Mouse (Mus musculus) granulocyte monocyte progenitor cell, adult 5-6 weeks (primary cell): ENCODE data around the gene Ptges. TPM values are rescaled to one million over a fixed set of nuclear protein-coding genes. Genes with fewer than 3 reads are reported as not detected.
A peak's percentile ranks its signal among the peaks of the same experiment; 100 is the strongest.
"Not testable (repeated sequence)": the region's sequence is repeated elsewhere in the genome, so short reads cannot be mapped to it uniquely, and the experiment has no call there.

Experiments
- ATAC-seq: replicated peaks from 2 replicates; pipeline ENCODE4 v1.8.0; 2016; ENCODE audit warnings: mild to moderate bottlenecking, moderate TSS enrichment, inconsistent platforms; ENCODE audit not compliant: poor library complexity, severe bottlenecking
- total RNA-seq, 2 experiments: library from RNA; stranded (forward) in 1 of 2; stranded (reverse) in 1 of 2; fragments of 200-712, 200-1000 nt in 1 of 2; fragments of >200 nt in 1 of 2; fragmentation: Nextera tagmentation in 1 of 2; gene quantifications; 2 replicates each; pipeline ENCODE4 v1.2.3; 2014 to 2017

Gene Ptges
- total RNA-seq, 2 experiments from 2014 or later, result 0.52 TPM; not detected in 1

- ATAC-seq, result not testable (repeated sequence)
Measured at GRCm38 (mm10) chr2:30930846-30931245, 1.2 kb upstream of the Ptges start.

DNA sequence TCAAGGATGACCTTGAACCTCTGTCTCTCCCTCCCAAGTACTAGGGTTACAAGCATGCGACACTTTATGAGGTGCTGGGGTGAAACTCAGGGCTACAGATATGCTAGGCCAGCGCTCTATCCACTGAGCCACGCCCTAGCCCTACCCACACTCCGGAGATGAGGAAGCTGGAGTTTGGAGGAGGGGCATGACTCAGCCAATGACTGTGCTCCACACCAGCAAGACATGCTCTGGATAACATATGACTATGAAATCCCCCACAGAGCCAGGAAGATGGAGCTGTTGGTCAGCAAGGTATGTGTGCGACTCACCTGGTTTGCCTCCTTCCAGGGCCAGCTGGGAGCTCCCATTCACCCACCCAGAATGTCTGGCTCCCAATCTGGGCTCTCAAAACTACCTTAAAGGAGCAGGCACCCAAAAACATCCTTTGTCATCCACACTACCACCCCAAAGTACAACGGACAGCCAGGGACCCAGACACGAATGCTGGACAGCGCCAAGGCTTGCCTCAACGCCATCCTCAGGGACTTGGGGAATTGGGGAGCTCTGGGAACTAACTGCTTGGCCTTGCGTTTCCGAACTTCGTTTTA, 675 bp downstream of the Ptges start:
- peak; percentile 74 for ATAC-seq

- 0 out of 2 replicates have a peak, but pooled peaks have one; percentile 18 for ATAC-seq
Measured at GRCm38 (mm10) chr2:30927844-30928628, 1.6 kb downstream of the Ptges start.

DNA sequence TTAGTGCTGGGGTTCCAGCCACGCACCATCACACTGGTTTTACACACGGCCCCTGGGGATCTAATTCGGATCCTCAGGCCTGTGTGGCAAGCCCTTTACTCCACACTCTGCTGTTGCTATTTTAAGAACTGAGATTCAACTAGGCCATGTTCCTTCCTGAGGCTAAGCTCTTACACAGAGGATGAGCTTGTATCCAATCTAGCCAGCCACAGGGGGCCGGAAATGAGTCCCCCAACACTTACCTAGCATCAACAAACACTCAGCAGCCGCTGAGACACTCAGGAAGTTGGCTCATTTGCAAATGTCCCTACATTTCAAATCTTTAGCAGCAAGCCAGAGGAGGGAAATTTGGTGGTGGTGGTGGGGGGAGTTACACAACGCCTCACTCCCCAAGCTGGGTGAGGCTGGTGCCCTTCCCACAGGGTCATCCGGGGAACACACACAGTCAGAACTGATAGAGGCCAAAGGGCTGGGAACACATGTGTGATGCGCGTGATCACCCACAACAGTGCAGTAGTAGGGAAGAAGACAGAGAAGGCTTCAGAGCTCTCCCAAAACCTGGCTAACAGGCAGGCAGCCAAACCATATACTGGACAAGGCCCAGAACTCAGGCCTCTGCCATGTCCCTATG, 2.4 kb downstream of the Ptges start:
- ATAC-seq, result peak; percentile 44

DNA sequence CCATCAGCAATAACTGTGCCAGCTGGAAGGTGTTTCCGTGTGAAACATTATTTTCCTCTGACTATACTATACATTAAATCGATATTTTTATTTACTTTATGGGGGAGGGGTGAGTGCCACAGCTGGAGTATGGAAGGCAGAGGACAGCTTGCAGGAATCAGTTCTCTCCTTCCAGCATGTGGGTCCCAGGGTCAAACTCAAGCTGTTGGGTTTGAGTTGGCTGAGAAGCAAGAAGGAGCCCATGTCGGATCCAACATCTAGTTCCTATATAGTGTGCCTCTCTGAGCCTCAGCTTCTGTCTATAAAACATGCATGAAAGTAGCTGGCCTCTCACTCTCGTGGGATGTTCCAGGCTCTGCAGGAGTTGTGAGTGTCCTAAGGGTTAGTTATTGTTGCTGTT, 3.3 kb downstream of the Ptges start:
- ATAC-seq, result no peak

GRCm38 (mm10) chr2:30925181-30925580, 4.5 kb downstream of the Ptges start:
- ATAC-seq, result no peak

GRCm38 (mm10) chr2:30923099-30923498, 6.6 kb downstream of the Ptges start:
- no peak for ATAC-seq

- no peak for ATAC-seq
Measured at GRCm38 (mm10) chr2:30920216-30920615, 9.4 kb downstream of the Ptges start.

GRCm38 (mm10) chr2:30918780-30919329, 10.8 kb downstream of the Ptges start:
- no peak for ATAC-seq

- no peak for ATAC-seq
Measured at GRCm38 (mm10) chr2:30918126-30918525, 11.5 kb downstream of the Ptges start.

GRCm38 (mm10) chr2:30917649-30918048, 12.0 kb downstream of the Ptges start:
- no peak for ATAC-seq

DNA sequence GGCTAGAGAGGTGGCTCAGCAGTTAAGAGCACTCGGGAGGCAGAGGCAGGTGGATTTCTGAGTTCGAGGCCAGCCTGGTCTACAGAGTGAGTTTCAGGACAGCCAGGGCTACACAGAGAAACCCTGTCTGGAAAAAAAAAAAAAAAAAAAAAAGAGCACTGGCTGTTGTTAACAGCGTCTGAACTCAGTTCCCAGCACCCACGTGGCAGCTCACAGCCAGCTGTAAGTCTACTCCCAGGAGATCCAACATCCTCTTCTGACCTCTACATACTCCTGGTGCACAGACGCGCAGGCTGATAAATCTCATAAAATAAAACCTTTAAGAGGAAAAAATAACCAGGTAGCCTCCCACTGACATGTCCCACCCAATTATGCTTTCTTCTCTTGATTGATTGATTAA, 13.7 kb downstream of the Ptges start:
- ATAC-seq, result not testable (repeated sequence)

DNA sequence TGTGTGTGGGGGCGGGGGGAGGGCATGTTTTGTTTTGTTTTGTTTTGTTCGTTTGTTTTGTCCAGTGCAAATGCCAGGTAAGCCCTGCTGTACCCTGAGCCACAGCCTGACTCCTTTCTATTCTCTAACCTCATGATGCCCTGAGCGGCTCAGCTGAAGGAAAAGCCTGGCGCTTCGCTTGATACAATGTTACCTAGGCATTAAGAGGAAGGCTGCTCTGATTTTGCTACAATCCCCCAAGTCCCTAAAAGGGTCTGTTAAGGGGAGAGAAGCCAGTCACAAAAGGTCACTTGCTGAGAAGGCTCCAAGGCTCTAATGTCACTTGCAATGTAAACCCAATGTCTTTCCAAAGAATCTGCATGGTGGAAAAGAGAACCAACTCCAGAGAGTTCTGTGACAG, 14.3 kb downstream of the Ptges start:
- ATAC-seq, result no peak

- no peak for ATAC-seq
Measured at GRCm38 (mm10) chr2:30914836-30915235, 14.8 kb downstream of the Ptges start.

DNA sequence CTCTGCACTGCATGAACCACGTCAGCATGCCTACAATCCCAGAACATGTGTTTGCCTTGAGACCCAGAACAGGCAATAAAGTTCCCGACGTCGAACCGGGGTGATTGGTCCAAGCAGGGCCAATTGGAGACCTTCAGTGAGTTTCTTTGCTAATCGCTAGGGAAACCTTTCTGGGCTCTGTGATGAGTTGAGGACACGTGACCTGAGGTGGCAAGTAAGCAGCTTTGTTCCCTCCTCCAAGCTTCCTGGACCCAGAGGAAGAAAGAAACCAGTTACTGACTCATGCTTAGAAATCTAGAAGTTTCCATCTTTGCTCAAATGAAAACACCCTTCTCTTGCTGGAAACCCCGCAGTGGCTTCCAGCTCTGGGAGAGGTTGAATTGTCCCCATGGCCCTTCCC, 16.6 kb downstream of the Ptges start:
- no peak for ATAC-seq

DNA sequence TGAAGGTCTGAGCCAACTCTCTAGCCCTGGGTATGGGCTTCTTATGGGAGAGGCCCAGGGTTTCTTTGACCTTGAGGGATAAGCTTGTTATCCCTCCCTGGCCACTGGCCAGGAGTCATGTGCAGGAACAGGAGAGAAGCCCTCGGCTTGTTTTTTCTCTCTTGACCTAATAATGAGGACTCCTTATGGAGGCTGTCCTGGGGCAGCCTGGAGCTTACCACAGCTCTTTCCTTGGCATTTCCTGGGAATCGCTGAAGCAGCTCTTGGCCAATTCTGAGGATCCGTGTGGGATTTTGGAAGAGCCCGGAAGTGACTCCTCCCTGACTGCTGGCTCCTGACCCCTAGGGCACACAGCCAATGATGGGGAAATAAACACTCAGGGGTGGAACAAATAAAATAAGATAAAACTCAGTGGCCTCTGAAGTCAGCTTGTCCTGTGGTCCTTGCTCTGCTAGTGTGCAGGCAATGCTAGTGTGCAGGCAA, 17.3 kb downstream of the Ptges start:
- no peak for ATAC-seq

DNA sequence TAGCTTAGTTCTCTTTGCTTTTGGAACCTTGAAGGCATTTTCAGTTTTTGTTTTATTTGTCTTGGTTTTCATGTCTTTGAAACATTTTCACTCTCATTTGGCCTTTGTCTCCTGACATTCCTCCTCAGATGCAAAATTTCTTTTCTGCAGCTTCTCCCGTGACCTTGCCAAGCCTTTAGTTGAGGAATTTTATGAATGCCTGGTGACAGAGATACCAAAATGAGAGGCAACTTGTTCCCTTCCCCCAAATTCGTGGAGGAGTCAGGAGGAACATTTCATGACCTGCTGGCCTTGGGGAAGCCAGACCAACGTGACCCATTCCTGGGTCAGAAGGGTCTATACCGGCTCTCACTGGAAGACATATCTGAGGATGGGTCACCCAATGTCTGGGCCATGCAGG, 23.0 kb downstream of the Ptges start:
- ATAC-seq, result no peak

DNA sequence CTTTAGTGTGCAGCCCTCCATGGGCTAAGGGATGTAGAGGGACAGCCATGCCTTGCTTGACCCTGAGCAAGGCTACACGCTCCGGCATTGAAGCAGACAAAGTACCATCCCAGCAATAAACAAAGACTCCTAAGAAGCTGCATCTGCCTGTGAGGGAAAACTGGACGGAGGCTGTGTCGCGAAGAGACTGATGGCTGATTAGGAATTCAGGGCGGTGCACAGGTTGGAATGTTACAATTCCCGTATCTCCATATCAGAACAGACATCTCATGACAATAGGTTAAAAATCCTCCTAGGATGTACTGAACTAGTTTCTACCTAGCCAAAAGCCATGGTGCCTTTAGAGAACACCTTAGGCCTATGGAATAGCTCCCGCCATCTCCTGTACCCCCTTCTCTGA, 23.8 kb downstream of the Ptges start:
- ATAC-seq, result no peak

DNA sequence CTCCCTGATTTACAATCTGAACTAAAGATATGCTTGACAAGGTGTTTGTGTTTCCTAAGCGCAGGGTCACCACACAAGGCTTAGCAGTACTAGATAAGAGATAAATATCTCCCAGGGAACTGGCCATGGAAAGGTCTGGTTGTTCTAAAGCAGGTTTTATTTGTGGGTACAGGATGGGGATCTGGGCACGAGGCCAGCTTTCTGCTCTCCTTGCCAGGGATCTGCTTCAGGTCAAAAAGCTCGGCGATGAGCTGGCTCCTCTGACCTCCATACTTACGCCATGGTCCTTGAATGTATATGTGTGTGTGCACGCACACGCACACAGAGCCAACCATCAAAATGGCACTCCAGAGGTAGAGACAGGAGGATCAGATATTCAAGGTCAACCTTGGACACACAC, 24.7 kb downstream of the Ptges start:
- no peak for ATAC-seq

- no peak for ATAC-seq
Measured at GRCm38 (mm10) chr2:30904231-30904630, 25.4 kb downstream of the Ptges start.
